Mouse (Mus musculus): Measurements from ENCODE around the gene Gng12.

Gng12 gene

DNA sequence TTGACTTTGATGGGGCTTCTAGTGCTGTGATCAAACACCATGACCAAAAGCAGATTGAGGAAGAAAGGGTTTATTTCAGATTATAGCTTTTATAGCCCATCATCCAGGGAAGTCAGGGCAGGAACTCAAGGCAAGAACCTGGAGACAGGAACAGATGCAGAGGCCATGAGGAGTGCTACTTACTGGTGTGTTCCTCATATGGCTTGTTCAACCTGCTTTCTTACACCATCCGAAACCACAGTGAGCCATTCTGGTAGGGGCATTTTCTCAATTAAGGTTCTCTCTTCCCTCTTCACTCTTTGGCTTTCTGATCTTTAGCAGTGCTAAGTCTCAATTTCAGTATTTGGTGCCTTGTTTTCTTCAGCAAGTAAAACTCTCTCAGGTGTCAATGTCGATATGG is 19.4 kb downstream of the Gng12 start:
- no peak for DNase-seq (ENCODE audit: extremely low read depth, low read depth, low spot score)

DNA sequence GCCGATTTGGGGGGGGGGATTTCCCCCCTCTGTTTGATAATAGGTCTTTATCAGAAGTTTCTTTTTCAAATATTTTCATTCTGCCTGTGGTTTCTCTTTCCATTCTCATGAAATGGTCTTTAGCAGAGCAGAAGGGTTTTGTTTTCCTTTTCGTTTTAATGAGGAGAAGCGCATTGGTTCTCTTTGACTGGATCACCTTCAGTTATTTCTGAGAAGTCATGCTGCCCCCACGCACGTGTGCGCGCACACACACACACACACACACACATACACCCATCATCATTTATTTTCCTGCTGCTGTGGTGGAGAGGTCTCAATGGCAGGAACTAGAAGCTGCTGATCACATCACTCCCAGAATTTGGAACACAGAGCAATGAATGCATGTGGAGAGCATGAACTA is 20.8 kb downstream of the Gng12 start:
- DNase-seq (ENCODE audit: extremely low read depth, low read depth, low spot score) = no peak

DNA sequence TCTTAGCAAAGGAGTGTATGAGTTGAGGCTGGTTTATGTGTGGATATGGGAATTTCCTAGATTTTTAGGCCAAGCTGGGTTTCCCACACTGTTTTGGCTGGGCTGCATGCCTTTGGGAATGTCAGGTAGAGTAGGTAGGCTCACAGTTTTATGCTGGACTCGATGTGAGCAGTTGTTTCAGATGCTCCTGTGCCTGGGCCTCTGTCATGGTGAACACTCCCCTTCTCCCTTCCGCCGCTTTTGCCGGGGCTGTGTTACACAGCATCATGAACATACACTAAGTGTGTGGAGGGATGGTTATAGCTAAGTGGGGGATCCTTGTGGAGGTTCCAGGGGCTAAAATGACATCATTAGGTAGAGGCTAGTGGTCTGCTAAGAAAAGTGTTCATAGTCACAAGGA is 24.6 kb downstream of the Gng12 start:
- no peak for DNase-seq (ENCODE audit: extremely low read depth, low read depth, low spot score)

DNA sequence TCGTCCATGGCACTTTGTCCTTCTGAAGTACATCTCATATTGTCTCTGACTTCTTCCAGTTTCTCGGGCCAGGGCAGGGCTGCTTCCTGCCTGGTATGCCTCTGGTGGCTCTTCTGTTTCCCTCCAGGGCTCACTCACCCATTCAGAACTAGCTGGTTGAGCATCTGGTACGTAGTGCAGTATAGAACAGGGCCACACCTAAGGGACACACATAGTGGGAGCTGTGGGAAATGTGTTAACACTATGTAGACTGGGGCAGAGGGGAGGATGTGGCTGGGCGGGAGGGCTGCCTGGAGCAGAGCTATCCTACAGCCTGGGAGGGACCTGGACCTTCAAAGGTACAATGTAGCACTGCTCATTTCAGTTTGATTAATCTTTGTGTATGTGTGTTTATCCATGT is 25.6 kb downstream of the Gng12 start:
- DNase-seq (ENCODE audit: extremely low read depth, low read depth, low spot score) = no peak

DNA sequence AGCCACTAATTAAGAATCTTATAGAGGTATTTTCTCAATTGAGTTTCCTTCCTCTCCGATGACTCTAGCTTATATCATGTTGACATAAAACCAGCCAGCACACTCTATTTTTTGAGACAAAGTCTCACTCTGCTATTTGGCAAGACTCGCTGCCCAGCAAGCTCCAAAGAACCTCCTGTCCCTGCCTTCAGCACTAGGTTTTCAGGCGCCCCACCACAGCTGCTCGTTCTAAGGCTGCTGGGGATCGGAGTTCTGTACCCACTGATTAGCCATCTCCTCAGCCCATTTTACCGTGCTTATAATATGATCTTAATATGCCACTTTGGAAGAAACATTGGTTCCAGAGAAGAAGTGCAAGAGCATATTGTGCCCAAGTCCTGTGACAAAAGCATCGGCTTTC is 26.3 kb downstream of the Gng12 start:
- DNase-seq (ENCODE audit: extremely low read depth, low read depth, low spot score) = no peak

DNA sequence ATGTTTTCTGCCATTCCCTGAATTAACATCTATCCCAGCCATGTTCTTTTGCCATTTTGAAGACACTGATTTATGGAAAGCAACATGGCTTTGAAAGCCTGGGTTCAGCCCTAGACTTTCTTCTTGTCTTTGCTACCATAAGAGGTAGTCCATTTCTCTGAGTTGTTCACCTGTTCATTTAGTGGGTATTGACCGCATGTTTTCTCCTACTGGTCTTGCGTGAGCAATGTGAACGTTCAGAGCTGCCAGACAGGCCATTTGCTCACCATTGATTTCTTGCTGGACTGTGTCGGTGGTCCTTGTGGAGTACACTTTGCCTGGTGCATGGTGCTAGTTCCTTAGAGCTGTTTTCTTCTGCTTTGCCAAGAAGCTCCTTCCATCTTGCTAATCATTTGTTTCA is 27.7 kb downstream of the Gng12 start:
- no peak for DNase-seq (ENCODE audit: extremely low read depth, low read depth, low spot score)

DNA sequence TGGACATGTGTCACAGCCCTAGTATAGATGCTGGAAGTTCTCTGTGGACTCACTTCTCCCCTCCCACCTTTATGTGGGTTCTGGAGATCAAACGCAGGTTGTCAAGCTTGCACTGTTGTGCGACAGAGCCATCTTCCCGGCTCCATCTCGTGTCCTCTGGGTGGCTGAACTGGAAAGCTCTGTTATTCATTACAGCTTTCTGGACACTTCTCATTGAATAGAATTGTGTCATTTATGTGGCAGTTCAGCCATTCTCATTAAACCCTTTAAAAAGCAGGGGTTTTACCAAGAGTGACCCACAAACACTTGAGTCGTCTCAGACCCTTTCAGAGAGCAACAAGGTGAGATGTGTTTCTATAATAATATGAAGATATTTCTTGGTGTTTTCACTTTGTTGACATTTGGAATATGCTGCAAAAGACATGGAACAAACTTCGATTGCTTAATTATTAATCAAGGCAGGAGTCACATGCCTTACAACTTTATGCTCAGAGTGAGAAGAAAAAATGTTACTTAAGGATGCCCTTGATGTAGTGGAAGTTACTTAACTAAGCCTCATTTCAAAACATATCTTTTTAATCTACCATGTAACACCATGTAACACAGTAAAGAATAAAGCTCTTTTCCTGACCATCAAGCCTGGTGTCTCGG is 28.2 kb downstream of the Gng12 start:
- no peak for DNase-seq (ENCODE audit: extremely low read depth, low read depth, low spot score)

DNA sequence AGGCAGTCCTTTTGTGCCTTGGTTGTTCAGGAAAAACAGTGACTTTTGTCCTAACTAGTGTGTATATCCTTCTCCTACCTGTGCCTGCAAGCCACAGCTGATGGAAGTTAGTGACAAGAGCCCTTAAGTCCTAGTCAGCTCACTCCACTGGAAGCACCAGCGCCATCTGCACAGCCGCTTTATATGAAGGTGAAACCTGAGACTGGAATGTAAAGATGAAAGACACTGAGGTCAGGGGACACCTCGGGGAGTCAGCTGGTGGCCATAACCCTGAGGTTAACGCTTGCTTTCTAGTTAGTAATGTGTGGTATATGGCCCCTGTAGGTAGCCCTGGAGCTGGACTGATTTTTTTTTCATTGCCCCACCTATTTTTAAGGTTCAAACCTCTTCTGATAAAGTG is 30.1 kb downstream of the Gng12 start:
- no peak for DNase-seq (ENCODE audit: extremely low read depth, low read depth, low spot score)

DNA sequence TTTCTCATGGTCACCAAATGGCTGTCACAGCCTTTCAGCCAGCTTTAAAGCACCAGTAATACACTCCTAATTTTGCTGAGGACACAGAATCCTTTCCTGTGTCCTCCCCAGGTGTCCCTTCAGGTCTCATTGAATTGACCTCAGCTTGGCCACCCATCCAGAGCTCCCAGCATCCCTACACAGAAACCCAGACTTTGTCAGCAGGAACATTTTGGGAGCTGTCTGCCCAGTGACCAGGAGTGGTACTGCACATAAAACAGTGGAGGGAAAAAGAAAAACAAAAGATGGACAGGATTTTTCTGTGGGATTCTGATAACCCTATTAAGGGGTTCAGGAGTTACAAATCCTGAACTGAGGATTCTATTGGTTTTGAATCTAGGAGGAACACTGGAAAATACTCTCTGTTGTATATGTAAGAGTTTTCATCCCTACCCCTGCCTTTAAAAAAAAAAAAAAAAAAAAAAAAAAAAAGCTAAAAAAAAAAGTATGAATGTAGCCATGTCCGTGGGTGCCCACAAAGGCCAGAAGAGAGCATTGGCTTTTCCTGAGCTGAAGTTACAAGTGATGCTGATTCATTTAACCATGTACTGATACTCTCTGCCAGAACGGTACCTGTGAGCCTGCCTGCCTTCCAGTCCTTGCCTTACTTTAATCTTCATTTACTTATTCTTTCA is 32.9 kb downstream of the Gng12 start:
- no peak for DNase-seq (ENCODE audit: extremely low read depth, low read depth, low spot score)

DNA sequence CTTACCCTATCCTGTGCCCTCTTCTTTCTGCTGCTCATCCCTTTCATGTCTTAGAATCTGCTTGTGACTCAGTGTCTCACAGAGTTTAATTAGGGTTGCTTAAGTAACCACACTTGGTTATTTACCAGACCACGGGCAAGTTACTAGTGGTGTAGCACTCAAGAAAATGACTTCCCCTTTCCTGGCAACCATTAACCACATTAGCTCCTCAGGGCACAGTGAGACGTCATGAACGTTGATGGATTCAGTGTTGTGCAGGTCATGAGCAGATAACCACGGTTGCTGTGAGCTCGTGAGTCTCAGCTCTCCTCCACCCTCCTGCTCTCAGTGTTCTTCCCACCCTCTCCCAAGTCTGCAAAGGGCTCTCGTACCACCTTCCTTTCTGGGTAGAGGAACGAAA is 33.5 kb downstream of the Gng12 start:
- DNase-seq (ENCODE audit: extremely low read depth, low read depth, low spot score) = no peak

DNA sequence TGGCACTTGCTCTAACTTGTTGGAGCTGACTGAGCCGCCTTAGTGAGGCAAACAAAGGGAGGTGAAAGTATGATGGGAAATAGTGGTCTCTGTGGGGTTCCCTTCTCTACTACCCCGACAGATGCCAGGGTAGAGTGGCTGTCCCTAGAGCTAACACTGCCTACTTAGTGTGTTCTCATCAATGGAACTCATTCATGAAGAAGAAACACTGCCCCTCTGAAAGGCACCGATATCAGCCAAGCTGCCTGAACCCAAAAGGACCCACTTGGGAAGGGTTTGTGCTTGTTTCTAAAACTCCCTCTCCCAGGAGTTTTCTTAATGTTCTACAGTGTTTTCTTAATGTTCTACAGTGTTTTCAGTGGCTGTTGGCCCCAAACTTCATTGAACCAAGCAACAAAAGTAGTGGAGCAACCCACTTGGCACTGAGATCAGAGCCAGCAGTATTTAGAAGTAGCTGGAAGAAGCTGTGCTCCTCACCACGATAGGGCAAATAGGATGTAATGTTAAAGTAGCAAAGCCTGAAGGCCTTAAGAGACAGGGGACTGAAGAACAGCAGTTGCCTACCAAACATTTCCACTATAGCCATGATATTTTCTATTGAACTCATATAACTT is 36.1 kb downstream of the Gng12 start:
- DNase-seq (ENCODE audit: extremely low read depth, low read depth, low spot score) = no peak

DNA sequence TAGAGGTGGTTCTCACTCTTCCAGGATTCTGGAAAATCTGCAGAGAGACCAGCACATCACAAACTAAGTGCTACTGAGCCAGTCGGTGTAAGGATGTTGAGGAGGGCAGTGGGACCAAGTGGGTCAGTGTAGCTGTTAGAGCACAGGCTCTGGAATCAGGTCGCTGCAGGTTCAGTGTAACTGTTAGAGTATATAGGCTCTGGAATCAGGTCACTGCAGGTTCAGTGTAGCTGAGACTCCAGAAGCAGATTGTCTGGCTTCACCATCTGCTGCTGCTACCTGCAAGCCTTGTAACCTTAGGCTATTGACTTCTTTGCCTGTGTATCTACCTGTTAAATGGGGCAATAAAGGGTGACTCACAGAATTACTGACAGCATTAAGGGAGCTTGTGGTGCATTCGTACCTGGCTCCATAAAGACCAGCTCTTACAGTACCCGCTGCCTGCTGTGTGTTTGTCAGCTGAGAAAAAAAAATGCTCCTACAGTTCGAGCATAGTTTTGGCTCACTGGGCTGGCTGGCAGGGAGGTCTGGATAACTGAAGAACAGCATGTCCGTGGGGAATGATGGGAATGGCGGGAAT is 44.5 kb downstream of the Gng12 start:
- no peak for DNase-seq (ENCODE audit: extremely low read depth, low read depth, low spot score)

DNA sequence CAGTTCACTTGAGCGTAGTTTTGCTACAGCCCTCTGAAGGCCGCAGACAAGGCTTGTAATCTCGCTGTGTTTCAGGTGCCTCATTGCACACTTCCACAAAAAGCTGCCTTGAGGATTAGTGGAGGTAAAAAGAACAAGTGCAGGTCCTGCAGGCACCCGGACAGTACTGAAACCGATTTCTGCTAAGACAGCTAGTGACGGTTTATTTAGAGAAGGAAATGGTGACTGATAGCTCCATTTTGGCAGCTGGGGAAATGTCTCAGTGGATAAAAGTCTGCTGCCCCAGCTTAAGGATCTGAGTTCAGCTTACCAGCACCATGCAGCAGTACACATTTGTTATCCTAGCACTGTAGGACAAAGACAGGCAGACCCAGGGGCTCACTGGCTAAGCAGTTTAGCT is 45.6 kb downstream of the Gng12 start:
- no peak for DNase-seq (ENCODE audit: extremely low read depth, low read depth, low spot score)

DNA sequence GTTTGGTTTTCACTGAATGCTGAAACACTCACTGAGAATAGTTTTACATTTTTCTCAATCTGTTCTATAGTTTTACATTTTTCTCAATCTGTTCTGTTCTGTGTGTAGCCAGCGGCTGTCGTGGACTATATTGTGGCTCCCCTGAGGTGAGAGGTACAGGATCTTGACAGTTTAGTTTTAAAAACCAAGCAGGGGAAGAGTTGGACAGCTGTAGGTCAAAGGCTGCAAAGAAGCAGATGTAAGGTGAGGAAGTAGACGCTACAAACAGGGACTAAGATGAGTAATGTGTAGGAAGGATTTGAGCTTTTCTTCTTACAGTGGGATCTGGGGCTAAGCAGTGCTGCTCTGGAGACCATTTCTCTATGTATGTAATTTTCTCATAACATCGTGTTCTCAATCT is 46.6 kb downstream of the Gng12 start:
- no peak for DNase-seq (ENCODE audit: extremely low read depth, low read depth, low spot score)

DNA sequence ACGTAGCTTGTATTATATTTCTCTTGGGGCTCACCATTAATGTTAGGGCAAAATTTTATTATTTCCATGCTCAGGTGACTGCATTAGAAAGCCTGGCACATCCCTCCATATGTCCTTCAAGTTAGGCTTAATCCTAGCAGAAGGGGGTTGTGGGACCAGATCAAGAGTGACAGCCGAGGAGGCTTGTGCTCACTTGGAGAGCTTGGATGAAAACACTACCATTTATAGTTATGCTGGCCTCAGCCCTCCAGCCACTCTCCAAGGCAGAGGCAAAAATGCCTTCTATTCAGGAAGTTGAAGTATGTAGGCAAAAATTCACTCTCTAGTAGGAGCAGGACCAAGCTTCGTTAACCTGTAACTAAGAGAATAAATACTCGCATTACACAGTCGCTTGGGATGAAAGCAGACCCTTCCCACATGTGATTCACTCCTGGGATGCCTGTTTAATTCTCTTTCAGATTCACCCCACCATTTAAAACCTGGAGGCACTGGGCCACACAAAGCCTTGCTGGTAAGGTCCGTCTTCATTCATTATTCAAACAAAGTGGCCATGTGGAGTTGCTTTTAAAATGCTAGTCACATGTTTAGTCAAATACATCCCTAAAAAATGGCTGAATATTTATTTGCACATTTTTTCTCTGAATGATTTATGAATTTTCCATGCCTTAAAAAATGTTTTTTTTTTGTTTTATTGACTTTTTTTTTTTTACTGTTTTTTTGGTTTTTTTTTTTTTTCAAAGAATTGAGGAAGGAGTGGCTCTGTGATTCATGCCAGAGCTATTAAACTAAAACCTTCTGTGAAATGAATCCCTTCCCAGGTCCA is 47.4 kb downstream of the Gng12 start:
- no peak for DNase-seq (ENCODE audit: extremely low read depth, low read depth, low spot score)

DNA sequence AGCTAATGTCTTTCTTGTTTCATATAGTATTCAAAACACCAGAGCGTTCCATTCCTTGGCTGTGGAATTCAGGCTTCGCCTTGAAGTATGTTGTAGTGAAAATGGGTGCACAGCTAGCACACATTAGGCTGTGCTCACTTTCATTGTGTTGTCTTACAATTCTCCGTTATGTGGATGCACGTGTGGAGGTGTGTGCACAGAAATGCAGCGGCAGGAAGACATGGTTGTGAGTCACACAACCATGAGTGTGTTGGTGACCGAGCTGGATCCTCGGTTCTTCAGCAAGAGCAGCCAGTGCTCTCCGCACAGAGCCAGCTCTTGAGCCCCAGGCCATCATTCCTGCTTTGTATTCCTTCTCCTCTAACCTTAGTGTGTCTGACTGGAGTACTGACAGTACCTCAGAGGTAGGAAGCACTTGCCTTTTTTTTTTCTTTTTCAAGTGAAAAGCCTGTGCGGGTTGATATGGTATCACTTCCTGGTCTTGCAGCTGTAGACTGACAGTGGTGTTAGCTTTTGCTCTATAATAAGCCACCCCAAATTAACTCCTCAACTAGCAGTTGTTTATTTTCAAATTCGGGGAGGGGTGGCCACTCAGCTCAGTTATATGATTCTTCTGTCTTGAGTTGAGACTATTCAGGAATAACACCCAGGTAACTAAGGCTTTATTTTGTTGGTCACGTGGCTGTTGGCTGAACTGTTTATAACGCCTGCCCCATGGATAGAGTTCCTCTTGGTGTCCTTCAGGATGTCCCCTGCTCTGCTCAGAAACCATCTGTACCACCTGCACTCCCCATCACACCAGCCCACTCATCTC is 48.2 kb downstream of the Gng12 start:
- DNase-seq (ENCODE audit: extremely low read depth, low read depth, low spot score) = no peak

DNA sequence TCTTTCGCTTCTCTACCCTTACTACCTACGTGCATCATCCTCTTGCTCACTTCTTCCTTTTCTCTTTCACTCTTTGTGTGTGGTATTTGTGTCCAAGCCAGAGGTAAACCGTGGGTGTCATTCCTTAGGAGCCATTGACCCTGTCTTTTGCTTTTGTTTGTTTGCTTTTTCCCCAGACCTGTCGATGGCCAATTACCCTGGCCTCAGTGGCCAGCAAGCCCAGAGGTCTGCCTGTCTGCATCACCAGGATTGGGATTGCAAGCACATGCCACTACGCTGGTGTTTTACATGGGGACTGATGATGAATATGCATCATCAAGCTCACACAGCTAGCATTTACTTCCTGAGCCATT is 48.8 kb downstream of the Gng12 start:
- no peak for DNase-seq (ENCODE audit: extremely low read depth, low read depth, low spot score)

DNA sequence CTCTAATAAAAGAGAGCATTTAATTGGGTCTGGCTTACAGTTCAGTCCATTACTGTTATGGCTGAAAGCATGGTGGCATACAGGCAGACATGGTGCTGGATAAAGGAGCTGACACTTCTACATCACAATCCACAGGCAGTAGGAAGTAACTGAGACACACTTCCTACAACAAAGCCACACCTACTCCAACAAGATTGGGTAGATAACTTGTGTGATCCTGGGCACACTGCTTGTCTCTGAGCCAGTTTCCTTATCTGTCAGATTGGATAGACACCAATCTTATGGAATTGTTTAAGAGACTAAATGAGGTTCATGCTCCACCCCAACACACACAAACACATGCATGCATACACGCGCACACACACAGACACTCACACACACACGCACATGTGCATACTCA is 51.9 kb downstream of the Gng12 start:
- DNase-seq (ENCODE audit: extremely low read depth, low read depth, low spot score) = no peak

DNA sequence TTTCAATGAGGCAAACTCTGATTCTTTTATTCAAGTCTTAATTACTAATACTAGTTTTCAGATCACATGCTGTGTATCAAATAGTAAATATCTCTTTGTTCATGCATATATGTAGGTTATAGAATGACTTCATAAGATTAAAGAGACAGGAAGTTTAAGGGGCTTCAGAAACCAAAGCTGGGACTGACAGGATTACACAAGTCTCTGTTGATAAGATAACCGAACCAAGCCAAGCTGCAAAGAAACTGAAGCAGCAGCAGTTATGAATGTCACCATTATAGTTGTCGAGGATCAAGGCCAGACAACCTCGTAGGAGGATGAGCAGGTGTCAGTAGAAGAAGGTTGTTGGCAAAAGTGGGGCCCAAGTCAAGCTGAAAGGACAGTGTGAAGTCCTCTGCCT is 52.7 kb downstream of the Gng12 start:
- no peak for DNase-seq (ENCODE audit: extremely low read depth, low read depth, low spot score)

DNA sequence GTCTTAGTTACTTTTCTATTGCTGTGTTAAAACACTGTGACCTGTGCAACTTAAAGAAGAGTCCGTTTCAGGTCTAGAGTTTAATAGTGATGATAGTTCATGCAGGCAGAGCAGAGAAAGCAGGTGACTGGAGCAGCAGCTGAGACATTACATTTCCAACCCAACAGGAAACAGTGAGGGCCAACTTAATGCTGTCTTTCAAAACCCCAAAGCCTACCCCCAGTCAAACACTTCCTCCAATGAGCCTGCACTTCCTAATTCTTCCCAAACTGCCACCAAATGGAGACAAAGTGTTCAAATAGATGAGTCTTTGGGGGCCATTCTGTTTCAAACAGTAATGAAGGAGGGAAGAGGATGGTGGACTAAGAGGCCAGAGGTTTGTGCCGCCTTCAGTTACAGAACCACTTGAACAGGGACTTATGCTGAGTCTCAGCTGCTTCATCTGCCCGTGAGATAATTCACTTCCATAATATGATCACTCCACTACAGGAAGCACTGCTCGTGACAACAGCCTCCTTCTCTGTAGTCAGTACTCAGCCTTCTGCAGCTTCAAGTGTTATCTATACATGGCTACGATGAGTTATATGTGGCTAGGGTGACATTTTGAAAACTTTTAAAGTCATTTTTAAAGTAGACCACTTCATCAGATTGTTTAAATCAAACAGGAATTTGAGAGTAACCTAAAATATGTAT is 55.7 kb downstream of the Gng12 start:
- no peak for DNase-seq (ENCODE audit: extremely low read depth, low read depth, low spot score)

Data from fat pad, adult 2 months (tissue).